Mouse (Mus musculus) lung, embryonic 15.5 days (tissue): Measurements from ENCODE around the gene Opn4. TPM values are rescaled to one million over a fixed set of nuclear protein-coding genes. Genes with fewer than 3 reads are reported as not detected.

Source experiments
- ATAC-seq: fragments of 200-750 bp; cut with Nextera tagmentation; 2 replicates; pipeline ENCODE4 v1.8.0; 2017; ENCODE audit warnings: moderate number of reproducible peaks, borderline replicate concordance; ENCODE audit not compliant: low FRiP score, low TSS enrichment; ENCODE audit errors: extremely low read depth
- H3K27ac ChIP-seq: fragments of 300-500 bp; sonication (generic); 2 replicates; pipeline ENCODE4 v1.5.1; 2015; ENCODE audit warnings: moderate library complexity, mild to moderate bottlenecking, inconsistent platforms
- H3K27me3 ChIP-seq: fragments of 300-500 bp; sonication (generic); 2 replicates; pipeline ENCODE4 v1.6.1; 2015; ENCODE audit warnings: inconsistent platforms
- H3K36me3 ChIP-seq: fragments of 300-500 bp; sonication (generic); 2 replicates; pipeline ENCODE4 v1.6.1; 2015; ENCODE audit warnings: inconsistent platforms
- H3K4me1 ChIP-seq: fragments of 300-500 bp; sonication (generic); 2 replicates; pipeline ENCODE4 v1.6.1; 2015; ENCODE audit warnings: inconsistent platforms
- H3K4me2 ChIP-seq: fragments of 300-500 bp; sonication (generic); 2 replicates; pipeline ENCODE4 v1.6.1; 2015; ENCODE audit warnings: inconsistent platforms, mild to moderate bottlenecking, moderate library complexity
- H3K4me3 ChIP-seq: fragments of 300-500 bp; sonication (generic); 2 replicates; pipeline ENCODE4 v1.5.1; 2015; ENCODE audit warnings: mild to moderate bottlenecking, inconsistent platforms
- H3K9ac ChIP-seq: fragments of 300-500 bp; sonication (generic); 2 replicates; pipeline ENCODE4 v1.6.1; 2015; ENCODE audit warnings: inconsistent platforms
- H3K9me3 ChIP-seq: fragments of 300-500 bp; sonication (generic); 2 replicates; pipeline ENCODE4 v1.6.1; 2016; ENCODE audit warnings: inconsistent platforms
- WGBS: fragments of 180-500 bp; shearing (Covaris S2); methylation state at CpG from one replicate; pipeline ENCODE4 v1.1.7; 2015; 5-methylcytosine and 5-hydroxymethylcytosine counted together
- polyA plus RNA-seq: library from polyadenylated mRNA; unstranded; fragments of >200 nt; fragmentation: Nextera tagmentation; extraction: Ambion mirVana; gene quantifications from 2 replicates; pipeline ENCODE4 v1.2.1, GENCODE M21; 2015

Gene Opn4
- polyA plus RNA-seq: 0.15 and 0.29 TPM in 2 replicates

GRCm38 (mm10) chr14:34599941-34600340 is at the start of gene Opn4:
Gene Opn4 (minus strand): TSS chr14:34600142.
- ATAC-seq: no peak
- 86% methylated on average over 8 of the region's 8 CpGs for WGBS
- Histone ChIP-seq H3K27me3 (no peaks in the 10 kb centered on the region; the same call in 1 of the 2 replicates), H3K36me3 (no peaks in the 10 kb centered on the region), H3K4me2 (no peak within 1 kb of the TSS), H3K9me3 (no peaks in the 10 kb centered on the region), H3K9ac (no peak within 1 kb of the TSS), H3K4me3 (no peak within 1 kb of the TSS), H3K27ac (no peak within 1 kb of the TSS), H3K4me1 (no peaks in the 10 kb centered on the region)

- H3K4me3 ChIP-seq: no peak overlapping the region
- no peaks in the 10 kb centered on the region for H3K9me3 ChIP-seq
- no peak overlapping the region for H3K27ac ChIP-seq
- H3K36me3 ChIP-seq: no peaks in the 10 kb centered on the region
- no peak overlapping the region for H3K9ac ChIP-seq
- ATAC-seq: no peak
- H3K4me1 ChIP-seq: no peaks in the 10 kb centered on the region
- no peaks in the 10 kb centered on the region for H3K27me3 ChIP-seq
- WGBS: 75% methylated on average over 8 of the region's 8 CpGs
- no peak overlapping the region for H3K4me2 ChIP-seq
Measured at GRCm38 (mm10) chr14:34647870-34648475, 48.0 kb upstream of the Opn4 start.

GRCm38 (mm10) chr14:34644140-34644539 is 44.2 kb upstream of the Opn4 start:
- Histone ChIP-seq H3K4me1 (no peaks in the 10 kb centered on the region), H3K27ac (no peak overlapping the region), H3K4me3 (no peak overlapping the region), H3K9ac (no peak overlapping the region), H3K36me3 (no peaks in the 10 kb centered on the region), H3K4me2 (no peak overlapping the region), H3K9me3 (no peaks in the 10 kb centered on the region), H3K27me3 (no peaks in the 10 kb centered on the region)
- no peak for ATAC-seq
- 68% methylated on average over 7 of the region's 7 CpGs for WGBS

GRCm38 (mm10) chr14:34635721-34636120 is 35.8 kb upstream of the Opn4 start:
- Histone ChIP-seq H3K9me3 (no peaks in the 10 kb centered on the region), H3K4me1 (no peaks in the 10 kb centered on the region), H3K9ac (no peak overlapping the region), H3K4me2 (no peak overlapping the region), H3K27me3 (no peaks in the 10 kb centered on the region), H3K4me3 (no peak overlapping the region), H3K36me3 (no peaks in the 10 kb centered on the region), H3K27ac (no peak overlapping the region)
- no peak for ATAC-seq
- 75% methylated on average over 6 of the region's 6 CpGs for WGBS

- H3K36me3 ChIP-seq: no peaks in the 10 kb centered on the region
- no peak overlapping the region for H3K4me2 ChIP-seq
- H3K4me3 ChIP-seq: no peak overlapping the region
- no peak overlapping the region for H3K27ac ChIP-seq
- no peaks in the 10 kb centered on the region for H3K27me3 ChIP-seq
- H3K9ac ChIP-seq: no peak overlapping the region
- H3K9me3 ChIP-seq: no peaks in the 10 kb centered on the region
- no peak for ATAC-seq
- no peaks in the 10 kb centered on the region for H3K4me1 ChIP-seq
- 24% methylated on average over 7 of the region's 7 CpGs for WGBS
Measured at GRCm38 (mm10) chr14:34635192-34635591, 35.2 kb upstream of the Opn4 start.

- Histone ChIP-seq H3K9ac (no peak overlapping the region), H3K4me1 (no peaks in the 10 kb centered on the region), H3K9me3 (no peaks in the 10 kb centered on the region), H3K27ac (no peak overlapping the region), H3K4me3 (no peak overlapping the region), H3K36me3 (no peaks in the 10 kb centered on the region), H3K27me3 (no peaks in the 10 kb centered on the region), H3K4me2 (no peak overlapping the region)
- ATAC-seq: no peak
- 60% methylated on average over 10 of the region's 10 CpGs for WGBS
Measured at GRCm38 (mm10) chr14:34632722-34633448, 32.9 kb upstream of the Opn4 start.

GRCm38 (mm10) chr14:34626824-34627223 is 26.9 kb upstream of the Opn4 start:
- no peak for ATAC-seq
- no peak overlapping the region for H3K4me3 ChIP-seq
- H3K9ac ChIP-seq: no peak overlapping the region
- no peaks in the 10 kb centered on the region for H3K27me3 ChIP-seq
- no peaks in the 10 kb centered on the region for H3K36me3 ChIP-seq
- no peak overlapping the region for H3K4me2 ChIP-seq
- H3K9me3 ChIP-seq: no peaks in the 10 kb centered on the region
- H3K27ac ChIP-seq: no peak overlapping the region
- WGBS: 75% methylated on average over 7 of the region's 7 CpGs
- H3K4me1 ChIP-seq: no peaks in the 10 kb centered on the region

GRCm38 (mm10) chr14:34623531-34624210 is 23.7 kb upstream of the Opn4 start:
- no peaks in the 10 kb centered on the region for H3K27me3 ChIP-seq
- no peak for ATAC-seq
- no peaks in the 10 kb centered on the region for H3K9me3 ChIP-seq
- H3K9ac ChIP-seq: no peak overlapping the region
- H3K4me1 ChIP-seq: no peaks in the 10 kb centered on the region
- no peak overlapping the region; the same call in 1 of the 2 replicates for H3K4me2 ChIP-seq
- H3K27ac ChIP-seq: no peak overlapping the region
- H3K4me3 ChIP-seq: no peak overlapping the region
- no peaks in the 10 kb centered on the region for H3K36me3 ChIP-seq
- WGBS: 45% methylated on average over 16 of the region's 16 CpGs

- Histone ChIP-seq H3K9me3 (no peaks in the 10 kb centered on the region), H3K4me1 (no peaks in the 10 kb centered on the region), H3K4me3 (no peak overlapping the region), H3K27ac (no peak overlapping the region), H3K36me3 (no peaks in the 10 kb centered on the region), H3K27me3 (no peaks in the 10 kb centered on the region), H3K9ac (no peak overlapping the region), H3K4me2 (no peak overlapping the region)
- 67% methylated on average over 5 of the region's 5 CpGs for WGBS
- ATAC-seq: no peak
Measured at GRCm38 (mm10) chr14:34623074-34623473, 23.1 kb upstream of the Opn4 start.

GRCm38 (mm10) chr14:34620611-34621376 is 20.9 kb upstream of the Opn4 start:
- no peak overlapping the region for H3K9ac ChIP-seq
- 31% methylated on average over 10 of the region's 10 CpGs for WGBS

GRCm38 (mm10) chr14:34618808-34619207 is 18.9 kb upstream of the Opn4 start:
- no peak overlapping the region for H3K27ac ChIP-seq
- peaks cover 7% of the 10 kb centered on the region; the same call in 1 of the 2 replicates for H3K4me1 ChIP-seq
- WGBS: 36% methylated on average over 9 of the region's 9 CpGs
- no peak overlapping the region for H3K9ac ChIP-seq
- H3K27me3 ChIP-seq: peaks cover 25% of the 10 kb centered on the region
- no peaks in the 10 kb centered on the region for H3K9me3 ChIP-seq
- no peak overlapping the region for H3K4me3 ChIP-seq
- no peaks in the 10 kb centered on the region for H3K36me3 ChIP-seq
- no peak overlapping the region for H3K4me2 ChIP-seq
- no peak for ATAC-seq

More at GRCm38 (mm10) chr14:34620611-34621376, 20.9 kb upstream of the Opn4 start:
- no peaks in the 10 kb centered on the region for H3K36me3 ChIP-seq
- H3K4me1 ChIP-seq: no peaks in the 10 kb centered on the region; the same call in 1 of the 2 replicates
- H3K27ac ChIP-seq: no peak overlapping the region
- ATAC-seq: no peak
- H3K4me2 ChIP-seq: no peak overlapping the region
- no peaks in the 10 kb centered on the region for H3K9me3 ChIP-seq
- H3K27me3 ChIP-seq: peaks cover 9% of the 10 kb centered on the region; the same call in 1 of the 2 replicates
- no peak overlapping the region for H3K4me3 ChIP-seq
